Mouse (Mus musculus): ENCODE results near the gene C1ra. TPM values are rescaled to one million over a fixed set of nuclear protein-coding genes. Genes with fewer than 3 reads are reported as not detected.
A peak's percentile ranks its signal among the peaks of the same experiment; 100 is the strongest.
"Not testable (repeated sequence)": the region's sequence is repeated elsewhere in the genome, so short reads cannot be mapped to it uniquely, and the experiment has no call there.

C1ra gene
- polyA plus RNA-seq, 1 experiment = 17.8 TPM

DNA sequence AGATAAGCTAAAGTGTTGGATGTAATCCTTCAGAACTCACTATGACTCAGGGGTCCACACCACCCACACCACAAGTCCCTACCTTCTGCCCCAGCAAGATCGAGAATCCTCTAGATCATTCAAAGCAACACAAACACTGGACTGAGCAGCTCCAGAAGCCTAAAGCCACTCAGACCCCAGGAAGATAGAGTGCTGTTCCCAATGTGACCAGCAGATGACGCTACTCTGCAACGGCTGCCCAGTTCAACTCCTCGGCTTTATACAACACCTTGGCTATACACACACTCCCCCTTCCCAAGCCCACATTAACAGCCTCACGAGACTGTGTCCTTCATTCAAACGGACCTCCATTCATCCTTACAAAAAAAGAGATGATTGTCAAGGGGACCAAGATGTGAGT, 39.4 kb upstream of the C1ra start:
- H3K4me3 ChIP-seq (ENCODE audit: extremely low read depth, insufficient read depth, insufficient read length) = no peak overlapping the region
- TF ChIP-seq POLR2A (IDR thresholded peaks at IDR 0.05; ENCODE audit: low read depth, low read length) (no peak), CTCF (IDR thresholded peaks at IDR 0.05; ENCODE audit: extremely low read depth, insufficient read depth, insufficient read length, insufficient replicate concordance) (peak; percentile 28; the same call in 1 of the 2 replicates)
- H3K27ac ChIP-seq (ENCODE audit: insufficient read depth, low read length) = no peak overlapping the region
- WGBS = 30% methylated on average over 6 of the region's 6 CpGs
- peak in 1 of 2 experiments; percentile 36 for DNase-seq (ENCODE audit: low read depth in 1 of 2, low spot score in 2 of 2)
- H3K27me3 ChIP-seq (ENCODE audit: control insufficient read depth, insufficient read depth, low read length) = no peaks in the 10 kb centered on the region
- H3K36me3 ChIP-seq (ENCODE audit: control insufficient read depth, insufficient read depth, low read length) = no peaks in the 10 kb centered on the region
- H3K4me1 ChIP-seq (ENCODE audit: control insufficient read depth, insufficient read depth, insufficient read length) = no peaks in the 10 kb centered on the region

DNA sequence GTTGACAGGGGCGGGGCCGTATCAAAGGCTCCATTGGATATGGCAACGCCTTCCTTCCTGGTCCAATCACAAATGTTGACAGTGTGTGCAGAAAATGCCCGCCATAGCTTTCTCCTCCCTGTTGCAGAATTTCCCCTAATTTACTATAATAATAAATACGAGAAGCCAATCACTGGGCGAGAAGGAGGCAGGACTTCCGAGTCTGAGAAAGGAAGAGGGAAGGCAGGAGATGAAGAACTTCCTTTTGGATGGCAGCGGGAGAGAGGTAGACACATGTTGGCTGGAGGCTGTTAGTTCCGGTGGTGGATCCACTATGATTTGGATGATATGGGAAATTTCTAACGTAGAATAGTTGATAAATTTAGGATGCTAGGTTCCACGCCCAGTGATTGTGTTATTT, 37.6 kb upstream of the C1ra start:
- Histone ChIP-seq H3K4me1 (ENCODE audit: control insufficient read depth, insufficient read depth, insufficient read length) (no peaks in the 10 kb centered on the region), H3K27ac (ENCODE audit: insufficient read depth, low read length) (no peak overlapping the region), H3K4me3 (ENCODE audit: extremely low read depth, insufficient read depth, insufficient read length) (no peak overlapping the region), H3K27me3 (ENCODE audit: control insufficient read depth, insufficient read depth, low read length) (no peaks in the 10 kb centered on the region), H3K36me3 (ENCODE audit: control insufficient read depth, insufficient read depth, low read length) (no peaks in the 10 kb centered on the region)
- DNase-seq (ENCODE audit: low read depth in 1 of 2, low spot score in 2 of 2) = no peak
- WGBS = 89% methylated on average over 11 of the region's 11 CpGs
- no peak for TF ChIP-seq CTCF (IDR thresholded peaks at IDR 0.05; ENCODE audit: extremely low read depth, insufficient read depth, insufficient read length, insufficient replicate concordance)
- no peak for TF ChIP-seq POLR2A (IDR thresholded peaks at IDR 0.05; ENCODE audit: low read depth, low read length)

DNA sequence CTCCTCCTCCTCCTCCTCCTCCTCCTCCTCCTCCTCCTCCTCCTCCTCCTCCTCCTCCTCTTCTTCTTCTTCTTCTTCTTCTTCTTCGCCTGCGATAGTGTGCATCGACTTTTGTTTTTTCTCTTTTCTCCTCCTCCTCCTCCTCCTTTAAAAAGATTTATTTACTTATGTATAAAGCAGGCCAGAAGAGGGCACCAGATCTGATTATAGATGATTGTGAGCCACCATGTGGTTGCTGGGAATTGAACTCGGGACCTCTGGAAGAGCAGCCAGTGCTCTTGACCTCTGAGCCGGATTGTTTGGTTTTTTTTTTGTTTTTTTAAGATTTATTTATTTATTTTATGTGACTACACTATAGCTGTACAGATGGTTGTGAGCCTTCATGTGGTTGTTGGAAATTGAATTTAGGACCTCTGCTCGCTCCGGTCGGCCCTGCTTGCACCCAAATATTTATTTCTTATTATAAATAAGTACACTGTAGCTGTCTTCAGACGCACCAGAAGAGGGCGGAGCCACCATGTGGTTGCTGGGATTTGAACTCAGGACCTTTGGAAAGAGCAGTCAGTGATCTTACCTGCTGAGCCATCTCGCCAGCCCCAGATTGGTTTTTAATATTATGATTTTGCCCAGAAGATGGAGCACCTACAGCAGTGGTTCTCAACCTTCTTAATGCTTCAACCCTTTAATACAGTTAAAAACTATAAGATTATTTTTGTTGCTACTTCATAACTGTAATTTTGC, 36.7 kb upstream of the C1ra start:
- not testable (repeated sequence) for H3K27me3 ChIP-seq (ENCODE audit: control insufficient read depth, insufficient read depth, low read length); H3K27ac ChIP-seq (ENCODE audit: insufficient read depth, low read length); H3K4me3 ChIP-seq (ENCODE audit: extremely low read depth, insufficient read depth, insufficient read length); H3K36me3 ChIP-seq (ENCODE audit: control insufficient read depth, insufficient read depth, low read length); DNase-seq (ENCODE audit: low read depth in 1 of 2, low spot score in 2 of 2); H3K4me1 ChIP-seq (ENCODE audit: control insufficient read depth, insufficient read depth, insufficient read length)
- 87% methylated on average over 8 of the region's 11 CpGs for WGBS

DNA sequence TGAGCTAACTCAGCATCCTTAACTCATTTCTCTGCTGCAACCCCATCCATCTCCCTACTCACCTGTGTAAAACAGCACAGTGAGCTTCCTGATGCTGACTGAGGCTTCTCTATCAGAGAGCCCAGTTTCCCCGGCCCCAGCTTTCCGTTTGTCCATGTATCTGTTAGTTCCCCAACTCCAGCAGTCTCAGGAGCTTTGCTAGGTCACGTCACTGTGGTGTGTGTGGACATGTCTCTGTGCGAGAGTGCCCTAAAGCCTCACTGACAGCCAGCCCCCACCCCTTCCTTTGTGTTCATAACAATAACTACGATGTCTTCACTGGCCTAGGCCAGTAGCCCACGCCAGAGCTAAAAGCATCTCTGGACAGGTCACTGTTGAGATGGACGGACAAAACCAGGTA, 36.0 kb upstream of the C1ra start:
- TF ChIP-seq POLR2A (IDR thresholded peaks at IDR 0.05; ENCODE audit: low read depth, low read length) (no peak), CTCF (IDR thresholded peaks at IDR 0.05; ENCODE audit: extremely low read depth, insufficient read depth, insufficient read length, insufficient replicate concordance) (no peak)
- Histone ChIP-seq H3K27me3 (ENCODE audit: control insufficient read depth, insufficient read depth, low read length) (no peaks in the 10 kb centered on the region), H3K36me3 (ENCODE audit: control insufficient read depth, insufficient read depth, low read length) (no peaks in the 10 kb centered on the region), H3K4me1 (ENCODE audit: control insufficient read depth, insufficient read depth, insufficient read length) (no peaks in the 10 kb centered on the region), H3K27ac (ENCODE audit: insufficient read depth, low read length) (no peak overlapping the region), H3K4me3 (ENCODE audit: extremely low read depth, insufficient read depth, insufficient read length) (no peak overlapping the region)
- DNase-seq (ENCODE audit: low read depth in 1 of 2, low spot score in 2 of 2) = no peak
- 91% methylated on average over 7 of the region's 7 CpGs for WGBS

DNA sequence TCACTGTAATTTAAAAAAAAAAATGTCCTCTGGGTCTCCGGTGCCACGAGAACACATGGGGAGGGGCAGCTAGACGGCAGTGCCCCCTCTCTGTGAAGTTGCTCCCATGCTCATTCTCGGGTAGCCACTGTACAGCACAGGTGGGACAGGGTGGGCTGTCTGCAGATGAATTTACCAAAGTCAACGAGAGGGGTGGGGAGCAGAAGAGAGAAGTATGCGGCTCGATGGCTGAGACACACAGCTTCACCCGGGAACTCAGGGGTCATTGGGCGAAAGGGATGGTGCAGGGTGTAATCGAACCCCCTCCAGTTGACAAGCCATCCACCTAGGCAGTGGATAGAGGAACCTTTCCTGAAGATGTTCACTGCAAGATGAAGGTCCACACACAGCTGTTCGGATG, 35.4 kb upstream of the C1ra start:
- Histone ChIP-seq H3K4me1 (ENCODE audit: control insufficient read depth, insufficient read depth, insufficient read length) (no peaks in the 10 kb centered on the region), H3K27ac (ENCODE audit: insufficient read depth, low read length) (no peak overlapping the region), H3K4me3 (ENCODE audit: extremely low read depth, insufficient read depth, insufficient read length) (no peak overlapping the region), H3K36me3 (ENCODE audit: control insufficient read depth, insufficient read depth, low read length) (no peaks in the 10 kb centered on the region), H3K27me3 (ENCODE audit: control insufficient read depth, insufficient read depth, low read length) (no peaks in the 10 kb centered on the region)
- DNase-seq (ENCODE audit: low read depth in 1 of 2, low spot score in 2 of 2) = no peak
- 84% methylated on average over 11 of the region's 11 CpGs for WGBS
- TF ChIP-seq POLR2A (IDR thresholded peaks at IDR 0.05; ENCODE audit: low read depth, low read length) (no peak), CTCF (IDR thresholded peaks at IDR 0.05; ENCODE audit: extremely low read depth, insufficient read depth, insufficient read length, insufficient replicate concordance) (no peak)

DNA sequence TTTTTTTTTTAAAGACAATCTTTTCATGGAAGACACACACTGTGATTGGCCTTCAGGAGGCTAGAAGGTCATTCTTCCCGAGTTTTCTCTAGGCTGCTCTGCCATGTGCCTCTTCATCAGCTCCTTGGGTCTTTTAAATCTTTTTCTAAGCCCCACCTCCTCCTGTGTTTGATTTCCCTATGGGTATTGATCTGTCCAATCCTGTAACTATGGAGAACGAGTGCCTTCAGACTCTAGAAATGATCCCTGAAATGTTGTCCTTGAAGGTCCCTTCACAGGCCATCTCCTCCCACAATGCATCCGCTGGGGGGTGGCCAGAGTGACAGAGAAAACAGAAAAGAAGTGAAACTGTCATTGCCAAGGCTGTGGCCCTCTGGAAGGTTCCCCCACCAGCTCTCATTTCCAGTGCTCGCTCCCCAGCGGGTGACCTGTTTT, 35.0 kb upstream of the C1ra start:
- no peak overlapping the region for H3K27ac ChIP-seq (ENCODE audit: insufficient read depth, low read length)
- no peaks in the 10 kb centered on the region for H3K27me3 ChIP-seq (ENCODE audit: control insufficient read depth, insufficient read depth, low read length)
- H3K4me3 ChIP-seq (ENCODE audit: extremely low read depth, insufficient read depth, insufficient read length) = no peak overlapping the region
- no peaks in the 10 kb centered on the region for H3K36me3 ChIP-seq (ENCODE audit: control insufficient read depth, insufficient read depth, low read length)
- 64% methylated on average over 5 of the region's 5 CpGs for WGBS
- TF ChIP-seq POLR2A (IDR thresholded peaks at IDR 0.05; ENCODE audit: low read depth, low read length) (no peak), CTCF (IDR thresholded peaks at IDR 0.05; ENCODE audit: extremely low read depth, insufficient read depth, insufficient read length, insufficient replicate concordance) (no peak)
- no peak for DNase-seq (ENCODE audit: low read depth in 1 of 2, low spot score in 2 of 2)
- H3K4me1 ChIP-seq (ENCODE audit: control insufficient read depth, insufficient read depth, insufficient read length) = no peaks in the 10 kb centered on the region

DNA sequence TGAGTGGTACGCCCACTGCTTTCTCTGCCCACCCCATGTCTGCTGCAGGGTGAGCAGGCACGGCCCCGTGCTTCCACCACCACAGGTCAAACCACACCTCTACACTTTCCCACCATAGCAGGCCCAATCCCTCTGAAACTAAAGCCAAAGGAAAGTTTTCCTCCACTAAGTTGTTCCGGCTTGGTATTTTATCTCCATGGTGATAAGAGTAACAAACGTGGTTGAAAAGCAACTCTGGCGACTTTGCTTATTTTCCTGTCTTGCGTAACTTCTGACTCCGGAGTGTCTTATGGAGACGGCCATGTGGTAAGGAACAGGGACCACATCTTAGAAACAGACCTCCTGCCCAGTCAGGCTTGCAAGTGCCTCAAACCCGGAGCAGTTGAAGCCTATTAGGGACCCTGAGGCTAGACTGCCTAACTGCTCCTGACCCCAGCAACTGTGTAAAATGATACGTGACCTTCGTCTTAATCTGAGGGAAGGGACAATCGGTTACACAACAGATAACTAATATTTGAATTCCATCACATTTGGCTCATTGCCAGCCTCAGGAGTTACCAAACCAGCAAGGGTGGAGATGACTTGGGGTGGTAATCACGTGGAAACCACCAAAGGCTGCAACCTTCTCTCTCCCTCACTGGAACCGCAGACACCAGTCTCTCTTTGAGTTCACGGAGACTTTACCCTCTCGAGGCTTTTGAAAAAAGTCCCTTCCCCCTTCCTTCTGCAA, 34.1 kb upstream of the C1ra start:
- TF ChIP-seq CTCF (IDR thresholded peaks at IDR 0.05; ENCODE audit: extremely low read depth, insufficient read depth, insufficient read length, insufficient replicate concordance) (no peak), POLR2A (IDR thresholded peaks at IDR 0.05; ENCODE audit: low read depth, low read length) (no peak)
- no peak overlapping the region for H3K27ac ChIP-seq (ENCODE audit: insufficient read depth, low read length)

More for the DNA sequence above, 34.1 kb upstream of the C1ra start:
- H3K4me3 ChIP-seq (ENCODE audit: extremely low read depth, insufficient read depth, insufficient read length) = no peak overlapping the region
- DNase-seq (ENCODE audit: low read depth in 1 of 2, low spot score in 2 of 2) = peak in 1 of 2 experiments; percentile 4
- no peaks in the 10 kb centered on the region for H3K27me3 ChIP-seq (ENCODE audit: control insufficient read depth, insufficient read depth, low read length)
- no peaks in the 10 kb centered on the region for H3K36me3 ChIP-seq (ENCODE audit: control insufficient read depth, insufficient read depth, low read length)
- H3K4me1 ChIP-seq (ENCODE audit: control insufficient read depth, insufficient read depth, insufficient read length) = no peaks in the 10 kb centered on the region
- 45% methylated on average over 17 of the region's 17 CpGs for WGBS

Measured in spleen, adult 2 months (tissue).